Mouse (Mus musculus) stomach, embryonic 14.5 days (tissue): ENCODE results near the gene Olfr435. TPM values are rescaled to one million over a fixed set of nuclear protein-coding genes. Genes with fewer than 3 reads are reported as not detected.

Experiments used
- polyA plus RNA-seq: library from polyadenylated mRNA; unstranded; fragments of >200 nt; fragmentation: Nextera tagmentation; extraction: Ambion mirVana; gene quantifications from 2 replicates; pipeline ENCODE4 v1.2.1, GENCODE M21; 2014

Olfr435 gene
- polyA plus RNA-seq, 1 experiment from 2014 or later: not detected

Other genes starting within 250 kb of the Olfr435 start
- not detected in 2 replicates for gene Olfr444, start 248.1 kb upstream of the Olfr435 start, polyA plus RNA-seq
- not detected in 2 replicates for gene Olfr441, start 90.8 kb upstream of the Olfr435 start, polyA plus RNA-seq
- gene Olfr237-ps1, start 50.6 kb upstream of the Olfr435 start, polyA plus RNA-seq: not detected in 2 replicates
- gene Olfr437, start 33.9 kb upstream of the Olfr435 start, polyA plus RNA-seq: not detected in 2 replicates
- gene Olfr13, start 25.0 kb upstream of the Olfr435 start, polyA plus RNA-seq: not detected in 2 replicates
- gene Olfr434, start 15.9 kb downstream of the Olfr435 start, polyA plus RNA-seq: not detected in 2 replicates
- not detected in 2 replicates for gene Olfr47, start 34.4 kb downstream of the Olfr435 start, polyA plus RNA-seq
- 17.6 and 20.1 TPM in 2 replicates for gene Arhgef5, start 68.4 kb downstream of the Olfr435 start, polyA plus RNA-seq
- not detected in 2 replicates for gene Nobox, start 112.4 kb downstream of the Olfr435 start, polyA plus RNA-seq